Mouse (Mus musculus) cortical plate, adult 2 months (tissue): ENCODE results near the gene Wdr4.

ENCODE experiments used
- CTCF ChIP-seq: fragments of 200-500 bp; IDR thresholded peaks from 2 replicates; pipeline ENCODE4 v1.5.1; 2011; ENCODE audit warnings: mild to moderate bottlenecking, control low read depth, low read length; ENCODE audit not compliant: insufficient read depth; ENCODE audit errors: extremely low read depth
- POLR2A ChIP-seq: fragments of 200-500 bp; IDR thresholded peaks from 2 replicates; pipeline ENCODE4 v1.6.1; 2011; ENCODE audit warnings: mild to moderate bottlenecking, low read length, control low read depth; ENCODE audit not compliant: insufficient read depth; ENCODE audit errors: extremely low read depth

DNA sequence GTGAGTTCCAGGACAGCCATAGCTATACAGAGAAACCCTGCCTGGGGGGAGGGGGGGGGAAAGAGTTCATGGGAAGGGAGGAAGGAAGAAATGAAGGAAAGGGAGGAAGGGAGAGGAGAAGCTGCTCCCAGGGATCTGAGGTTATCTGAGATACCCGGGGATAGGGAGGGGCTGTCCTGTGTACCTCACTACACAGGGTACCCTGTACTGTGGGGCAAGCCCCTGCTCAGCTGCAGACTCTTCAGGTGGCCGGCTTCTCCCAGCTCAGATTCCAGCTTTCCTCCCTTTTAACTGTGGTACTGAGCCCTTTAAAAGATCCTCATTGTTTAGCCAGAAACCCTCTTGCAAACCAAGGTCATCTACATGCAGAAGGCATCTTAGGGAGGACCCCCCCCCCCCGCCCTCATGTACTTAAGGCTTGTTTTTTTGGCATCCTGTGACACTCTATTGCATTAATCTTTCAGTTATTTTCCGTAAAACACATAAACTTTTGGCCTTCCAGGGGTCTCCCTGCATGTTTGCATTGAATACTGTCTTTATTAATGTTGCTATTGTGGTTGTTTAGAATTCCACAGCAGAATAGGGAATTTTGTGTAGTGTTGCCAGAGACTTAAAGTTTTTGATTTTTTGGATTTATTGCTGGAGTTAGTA lies 21.2 kb upstream of the Wdr4 start:
- no peak for TF ChIP-seq CTCF
- no peak for TF ChIP-seq POLR2A
